Mouse (Mus musculus): Measurements from ENCODE around the gene Cilp2. TPM values are rescaled to one million over a fixed set of nuclear protein-coding genes. Genes with fewer than 3 reads are reported as not detected.
A peak's percentile ranks its signal among the peaks of the same experiment; 100 is the strongest.

Gene Cilp2
- total RNA-seq, 2 experiments from 2014 or later = 0.50 to 0.74 TPM

DNA sequence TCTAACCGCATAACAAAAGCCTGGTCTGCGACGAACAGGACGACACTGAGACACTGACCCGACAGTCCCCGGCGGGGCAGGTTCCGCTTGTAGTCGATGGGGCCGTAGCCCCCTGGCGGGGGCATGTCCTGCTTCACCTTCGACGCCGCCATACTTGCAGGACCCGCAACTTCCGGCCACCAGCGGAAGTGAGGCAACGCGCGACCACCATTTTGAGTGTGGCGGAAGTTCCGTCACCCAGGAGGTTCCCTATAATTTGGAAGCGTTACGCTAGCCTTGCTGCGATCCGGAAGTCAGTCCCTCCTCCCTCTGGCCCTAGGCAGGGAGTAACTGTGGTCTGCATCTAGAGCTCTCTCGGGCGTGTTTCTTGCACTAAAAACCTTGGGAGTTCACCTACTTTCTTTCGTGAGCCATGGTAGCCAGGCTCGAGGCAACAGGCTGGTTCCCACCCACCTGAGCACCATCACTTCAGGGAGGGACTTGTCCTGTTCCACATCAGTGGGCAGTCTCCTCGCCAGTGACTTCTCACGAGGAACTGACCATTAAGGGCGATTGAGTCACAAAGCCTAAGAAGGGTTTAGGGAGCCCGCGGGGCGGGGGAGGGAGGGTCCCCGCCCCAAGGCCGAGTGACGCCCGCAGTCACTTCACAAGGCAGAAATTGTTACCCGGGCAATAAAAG, 14.1 kb upstream of the Cilp2 start:
- peak; percentile 99 for DNase-seq

DNA sequence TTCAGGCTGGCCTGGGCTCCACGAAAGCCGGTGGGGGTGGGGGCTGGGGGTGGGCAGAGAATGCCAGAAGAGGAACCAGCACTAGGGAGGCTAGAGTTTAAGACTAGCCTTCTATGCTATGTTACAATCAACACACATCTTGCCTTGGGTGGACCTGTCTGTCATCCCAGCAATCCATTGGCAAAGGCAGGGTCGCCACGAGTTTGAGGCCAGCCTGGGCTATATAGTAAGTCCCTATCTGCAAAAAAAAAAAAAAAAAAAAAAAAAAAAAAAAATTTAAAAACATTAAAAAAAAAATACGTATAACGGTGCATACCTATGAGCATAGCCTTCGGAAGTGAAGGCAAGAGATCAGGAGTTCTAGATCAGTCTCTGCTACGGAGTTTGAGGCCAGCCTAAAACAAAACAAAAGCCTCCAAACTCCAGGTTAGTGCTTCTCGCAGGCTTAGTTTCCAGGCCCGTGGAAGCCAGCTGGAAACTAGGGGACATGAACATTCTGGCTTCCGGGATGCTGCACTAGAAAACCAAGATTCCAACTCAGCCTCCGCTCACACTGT, 13.5 kb upstream of the Cilp2 start:
- no peak for DNase-seq

DNA sequence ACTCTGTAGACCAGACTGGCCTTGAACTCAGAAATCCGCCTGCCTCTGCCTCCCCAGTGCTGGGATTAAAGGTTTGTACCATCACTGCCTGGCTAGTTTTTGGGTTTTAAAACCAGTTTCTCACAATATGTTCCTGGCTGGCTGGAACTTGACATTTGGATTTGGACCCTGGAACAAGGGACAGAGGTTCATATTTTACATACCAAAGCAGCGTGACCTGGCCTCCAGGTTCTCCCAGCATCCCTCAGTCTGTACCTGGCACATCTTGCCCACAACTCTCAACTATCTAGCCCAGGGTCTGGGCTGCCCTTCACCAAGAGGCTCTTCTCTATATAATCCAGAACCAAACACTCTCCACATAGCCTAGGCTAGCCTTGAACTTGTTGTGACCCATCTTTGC, 12.4 kb upstream of the Cilp2 start:
- no peak for DNase-seq

DNA sequence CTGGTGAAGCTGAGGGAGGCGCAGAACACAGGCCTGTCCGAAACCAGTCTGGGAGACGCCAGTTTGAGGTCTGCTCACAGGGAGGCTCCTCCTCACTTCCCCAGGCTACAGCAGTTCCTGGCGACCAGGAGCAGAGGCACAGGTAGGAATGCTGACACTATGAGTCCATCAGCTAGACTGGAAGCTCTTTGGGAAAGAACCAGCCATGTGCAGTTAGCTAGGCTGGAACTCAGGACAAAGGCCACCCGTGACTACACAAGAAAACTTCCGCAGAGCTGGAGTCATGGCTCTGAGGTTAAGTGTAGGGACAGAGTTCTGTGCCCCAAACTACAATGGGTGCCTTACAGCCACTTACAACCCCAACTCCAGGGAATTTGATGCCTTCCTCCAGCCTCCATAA, 10.4 kb upstream of the Cilp2 start:
- no peak for DNase-seq

DNA sequence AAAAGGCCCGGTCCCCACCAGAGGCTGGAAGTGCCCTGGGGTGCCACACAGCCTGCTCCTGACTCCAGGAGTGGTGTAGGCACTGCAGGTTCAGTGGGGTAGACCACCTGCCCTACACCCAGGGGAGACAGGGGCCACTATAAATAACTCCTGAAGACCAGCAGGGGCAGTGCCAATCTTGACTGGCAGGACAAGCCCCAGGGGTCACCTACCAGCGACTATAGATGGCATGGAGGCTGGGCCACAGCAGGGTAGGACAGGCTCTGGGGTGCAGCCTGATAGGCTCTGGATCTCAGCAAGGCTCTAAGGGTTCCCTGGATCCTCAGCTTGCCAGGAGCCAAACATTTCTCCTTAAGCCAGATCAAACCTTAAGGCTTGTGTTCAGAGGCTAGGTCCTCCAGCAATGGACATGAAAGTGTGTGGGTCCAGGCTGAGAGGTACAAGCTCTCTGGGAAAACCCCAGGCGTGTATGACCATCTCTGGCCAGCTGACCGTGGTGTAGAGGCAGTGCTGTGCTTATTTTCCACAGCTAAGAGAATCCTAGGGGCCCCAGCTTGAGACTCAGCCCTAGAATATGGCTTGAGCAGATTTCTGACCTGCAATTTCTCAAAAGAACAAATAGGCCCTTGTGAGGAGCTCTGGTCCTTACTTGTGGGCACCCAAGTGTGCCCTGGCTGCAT, 8.4 kb upstream of the Cilp2 start:
- DNase-seq = no peak

DNA sequence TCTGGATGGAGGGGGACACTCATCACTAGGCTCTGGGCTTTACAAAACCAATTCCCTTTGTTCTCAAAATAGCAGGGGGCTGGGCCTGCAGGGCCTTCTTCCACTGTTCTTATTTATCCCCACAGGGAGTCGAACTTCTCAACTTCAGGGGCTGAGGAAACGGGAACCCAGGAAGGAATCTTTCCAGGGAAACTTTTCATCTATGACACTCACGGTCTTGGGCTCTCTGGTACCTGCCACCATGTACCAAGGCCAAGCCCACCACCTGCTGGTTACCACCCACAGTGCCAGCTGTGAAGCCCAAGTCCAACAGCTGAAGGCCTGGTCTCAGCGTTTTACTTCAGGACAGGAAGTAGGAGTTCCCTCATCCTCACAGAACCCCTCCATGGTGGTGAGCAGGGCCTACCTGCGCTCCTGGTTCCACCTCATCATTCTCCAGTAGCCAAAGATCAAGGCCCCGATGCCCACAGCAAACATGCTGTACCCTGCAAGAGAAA, 7.4 kb upstream of the Cilp2 start:
- DNase-seq = no peak

DNA sequence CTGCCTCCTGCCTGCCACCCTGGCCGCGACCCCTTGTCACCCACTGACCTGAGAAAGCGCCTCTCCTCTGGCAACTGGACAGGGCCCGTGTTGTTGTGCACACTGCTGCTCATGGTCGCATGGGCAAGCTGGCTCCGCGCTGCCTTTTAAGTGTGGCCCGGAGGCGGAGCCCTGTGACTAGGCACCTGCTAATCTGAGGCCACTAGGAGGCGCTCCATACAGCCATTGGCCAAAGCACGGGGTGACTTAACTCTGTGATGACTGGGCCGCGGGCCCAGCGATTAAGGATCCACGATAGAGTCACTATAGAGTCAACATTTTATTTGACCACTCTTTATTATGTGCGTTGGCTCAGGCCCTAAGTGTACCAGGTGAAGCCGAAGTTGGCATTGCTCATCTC, 6.4 kb upstream of the Cilp2 start:
- peak; percentile 81 for DNase-seq

DNA sequence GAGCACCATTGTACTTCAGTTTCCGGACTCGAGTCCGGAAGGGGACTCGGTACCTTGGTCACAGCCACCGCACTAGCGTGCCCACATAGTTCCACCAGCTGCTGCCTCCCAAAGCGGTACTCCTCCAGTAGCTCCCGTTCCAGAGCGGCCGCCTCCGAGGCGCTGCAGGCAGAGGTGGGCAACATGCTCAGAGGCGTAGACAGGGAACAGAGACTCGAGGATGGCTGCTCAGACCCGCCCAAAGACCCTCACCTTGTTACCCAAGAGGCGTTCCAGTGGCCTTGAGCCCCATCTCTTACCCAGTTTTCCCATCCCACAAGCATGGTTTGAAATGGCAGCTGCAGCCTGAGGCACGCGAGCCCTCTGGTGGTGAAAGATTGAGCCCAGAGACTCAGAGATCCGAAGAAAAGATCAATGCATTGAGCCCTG, 3.3 kb upstream of the Cilp2 start:
- peak; percentile 63 for DNase-seq

DNA sequence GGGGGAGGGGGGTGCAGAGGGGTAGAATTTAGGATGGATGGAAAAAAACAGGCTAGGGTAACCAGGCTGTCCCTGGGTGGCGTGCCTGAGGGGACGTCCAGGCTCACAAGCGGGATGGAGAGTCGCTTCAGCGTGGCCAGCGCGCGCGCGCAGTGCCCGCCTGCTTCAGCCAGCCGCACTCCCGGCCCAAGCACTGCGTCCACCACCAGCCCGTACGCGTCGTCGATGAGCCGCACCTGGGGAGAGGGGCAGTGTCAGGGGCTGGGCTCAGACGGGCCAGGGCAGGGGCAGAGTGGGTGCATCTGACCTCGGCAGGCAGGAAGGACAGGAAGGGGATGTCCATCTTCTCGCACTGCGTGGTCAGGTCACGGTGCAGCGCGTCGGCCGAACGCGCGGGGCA, 1.4 kb upstream of the Cilp2 start:
- peak; percentile 30 for DNase-seq

DNA sequence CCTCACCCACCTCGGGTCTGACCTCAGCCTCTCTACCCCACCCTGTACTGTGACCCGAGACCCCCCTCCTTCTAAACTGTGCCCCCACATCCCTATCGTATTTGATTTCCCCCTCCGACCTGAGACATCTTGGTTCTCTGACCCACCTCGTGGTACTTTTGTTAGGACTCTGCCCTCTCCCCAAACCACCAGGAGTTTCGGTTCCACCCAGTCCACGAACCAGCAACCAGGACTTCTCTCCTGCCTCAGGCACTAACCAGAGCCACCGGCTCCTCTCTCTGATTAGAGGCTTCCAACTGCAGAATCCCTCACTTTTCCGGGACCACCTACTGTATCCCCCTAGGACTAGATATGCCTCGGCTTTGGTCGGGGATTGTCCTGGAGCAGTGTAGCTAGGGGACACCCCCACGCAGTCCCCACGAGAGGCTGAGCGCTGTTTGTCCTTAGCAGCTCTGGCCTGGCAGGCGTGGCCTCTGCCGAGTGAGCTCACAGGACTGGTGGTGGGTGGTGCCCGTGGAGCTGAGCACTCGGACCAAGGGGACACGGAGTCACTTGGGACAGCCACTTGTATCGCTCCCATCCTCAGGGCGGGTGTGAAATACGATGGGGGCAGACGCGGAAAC, 868 bp upstream of the Cilp2 start:
- DNase-seq = peak; percentile 35

DNA sequence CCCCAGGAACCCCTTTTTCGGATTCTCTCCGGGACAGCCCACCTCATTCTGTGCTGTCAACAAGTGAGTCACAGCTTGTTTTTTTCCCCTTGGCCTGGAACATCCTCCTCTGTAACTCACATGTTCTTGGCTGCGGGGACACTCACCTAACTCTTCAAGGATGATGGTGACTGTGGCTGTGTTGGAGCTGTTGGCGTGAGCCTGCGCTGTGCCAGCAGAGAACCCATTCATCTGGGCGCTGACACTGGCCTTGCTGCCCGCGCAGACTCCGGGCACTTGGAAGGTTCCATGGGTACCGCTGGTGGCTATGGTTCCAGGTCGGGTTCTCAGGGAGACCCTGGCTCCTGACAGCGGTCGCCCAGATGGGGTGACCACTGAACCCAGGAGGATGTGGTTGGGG, 3.3 kb downstream of the Cilp2 start:
- no peak for DNase-seq

DNA sequence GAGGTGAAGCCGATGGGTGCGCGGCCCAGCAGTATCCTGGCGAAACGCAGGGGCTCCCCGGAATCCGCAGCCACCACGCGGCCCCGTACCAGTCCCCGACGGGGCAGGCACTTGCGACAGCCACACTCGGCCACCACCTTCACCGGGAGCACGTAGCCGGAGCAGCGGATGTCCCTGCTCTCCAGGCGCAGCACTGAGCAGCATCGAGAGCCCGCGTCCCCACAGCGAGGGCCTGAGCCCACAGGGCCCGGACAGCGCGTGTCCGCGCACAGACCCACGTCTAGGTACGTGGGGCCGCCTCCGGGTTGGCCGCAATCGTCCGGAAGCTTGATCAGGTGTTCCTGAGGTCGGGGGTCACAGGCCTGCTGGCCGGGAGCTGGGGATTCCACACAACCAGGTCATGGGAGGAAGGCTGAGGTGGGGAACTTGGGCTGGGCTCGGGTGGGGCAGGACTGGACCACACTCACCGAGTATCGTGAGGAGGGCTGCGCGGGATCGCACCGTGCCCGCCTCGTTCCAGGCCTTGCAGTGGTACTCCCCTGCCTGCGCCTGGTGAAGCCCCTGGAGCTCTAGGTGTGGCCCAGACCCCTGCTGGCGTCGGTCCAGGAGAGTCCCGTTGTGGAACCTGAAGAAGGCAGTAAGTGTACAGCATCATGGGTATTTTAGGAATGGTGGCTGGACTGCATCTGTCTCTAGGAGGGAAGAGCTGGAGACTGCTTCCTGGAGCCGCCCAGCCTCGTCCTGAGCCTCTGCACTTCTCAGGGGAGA, 4.5 kb downstream of the Cilp2 start:
- no peak for DNase-seq

DNA sequence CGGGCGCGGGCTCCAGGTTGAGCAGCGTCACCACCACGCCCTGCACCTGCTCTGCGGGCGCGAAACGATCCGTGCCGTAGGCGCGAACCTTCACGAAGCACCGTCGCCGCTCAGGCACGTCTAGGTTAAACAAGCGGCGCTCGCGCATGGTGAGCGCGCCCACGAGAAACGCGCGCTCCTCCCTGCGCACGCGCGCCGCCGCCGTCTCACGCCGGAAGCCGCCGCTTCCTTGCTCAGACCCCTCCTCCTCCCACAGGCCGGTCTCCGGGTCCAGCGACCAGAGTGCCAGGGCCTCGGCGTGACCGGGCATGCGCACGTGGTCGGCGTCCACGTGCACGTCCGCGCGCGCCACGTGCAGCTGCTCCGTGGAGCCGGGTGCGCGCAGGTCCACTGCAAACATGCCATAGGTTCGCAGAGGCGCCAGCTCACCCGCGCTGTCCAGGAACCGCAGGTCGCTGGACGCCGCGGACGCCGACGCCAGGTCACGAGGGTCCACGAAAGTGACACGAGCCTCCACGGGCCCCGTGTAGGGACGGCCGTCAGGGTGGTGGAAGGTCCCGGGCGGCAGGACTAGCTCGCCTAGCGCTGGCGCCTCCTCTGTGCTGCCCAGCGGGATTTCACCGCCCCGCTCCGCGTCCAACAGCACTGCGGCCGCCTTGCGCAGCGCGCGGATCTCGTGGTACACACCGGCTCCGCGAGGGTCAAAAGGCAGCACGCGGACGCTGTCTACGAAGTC, 5.3 kb downstream of the Cilp2 start:
- DNase-seq = peak; percentile 72

DNA sequence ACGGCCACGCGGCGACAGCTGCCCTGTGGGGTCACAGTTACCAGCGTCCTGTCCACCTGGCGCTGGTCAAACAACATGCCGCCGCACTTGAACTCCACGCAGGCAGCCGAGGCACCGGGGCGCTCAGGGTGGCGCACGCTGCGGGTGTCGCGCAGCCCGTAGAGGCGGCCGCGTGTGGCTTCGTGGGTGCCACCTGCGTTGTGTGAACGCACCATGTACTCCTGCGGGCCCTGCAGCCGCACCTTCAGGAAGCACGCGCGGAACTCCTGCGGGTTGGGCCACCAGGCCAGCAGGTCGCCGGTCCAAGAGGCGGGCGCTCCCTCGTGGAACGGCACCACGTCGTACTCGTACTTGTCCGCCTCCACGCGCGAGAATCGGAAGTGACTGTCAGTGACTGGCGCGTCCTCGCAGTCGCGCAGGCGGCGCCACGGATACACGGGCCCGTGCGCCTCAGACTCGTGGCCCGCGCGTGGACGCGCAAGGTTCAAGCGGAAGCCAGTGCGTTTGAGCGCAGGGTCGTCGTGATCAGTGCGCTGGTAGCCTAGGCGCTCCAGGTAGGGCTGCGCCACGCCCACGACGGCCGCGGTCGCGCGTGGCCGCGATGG, 6.1 kb downstream of the Cilp2 start:
- DNase-seq = no peak

DNA sequence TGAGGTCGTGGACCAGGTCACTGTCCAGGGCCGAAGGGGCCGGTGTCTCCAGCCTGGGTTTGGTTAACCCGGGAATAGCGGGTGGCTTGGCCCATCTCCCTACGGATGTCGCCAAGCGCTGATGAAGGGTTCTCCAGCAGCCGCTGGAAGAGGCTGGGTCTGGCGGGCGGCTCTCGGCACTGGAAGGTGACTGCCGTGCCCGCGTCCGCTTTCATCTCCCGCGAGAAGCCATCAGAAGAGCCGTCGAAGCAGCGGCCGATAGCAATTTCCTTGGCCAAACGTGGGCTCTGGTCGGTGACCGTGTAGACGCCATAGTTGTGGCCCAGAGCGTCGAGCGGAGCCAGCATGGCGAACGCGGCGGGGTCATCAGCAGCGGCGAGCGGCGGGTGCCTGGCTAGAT, 6.6 kb downstream of the Cilp2 start:
- no peak for DNase-seq

DNA sequence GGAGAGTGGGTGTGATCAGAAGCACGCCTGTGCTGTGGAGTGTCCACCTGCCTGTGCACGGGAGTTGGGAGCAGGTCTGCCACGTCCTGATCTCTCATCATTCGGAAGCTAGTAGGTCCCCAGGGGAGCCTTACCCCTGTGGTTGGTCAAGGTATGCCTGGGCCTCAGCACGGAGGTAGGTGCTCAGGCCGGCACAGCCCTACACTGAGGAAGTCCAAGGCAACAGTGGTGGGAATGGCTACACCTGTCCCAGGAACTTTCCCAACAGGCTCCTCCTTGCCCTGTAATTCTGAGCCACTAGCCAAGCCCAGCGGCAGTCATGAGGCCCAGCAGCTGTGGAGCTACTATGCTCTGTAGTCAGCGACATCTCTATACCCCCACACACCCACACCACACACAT, 7.8 kb downstream of the Cilp2 start:
- DNase-seq = no peak

DNA sequence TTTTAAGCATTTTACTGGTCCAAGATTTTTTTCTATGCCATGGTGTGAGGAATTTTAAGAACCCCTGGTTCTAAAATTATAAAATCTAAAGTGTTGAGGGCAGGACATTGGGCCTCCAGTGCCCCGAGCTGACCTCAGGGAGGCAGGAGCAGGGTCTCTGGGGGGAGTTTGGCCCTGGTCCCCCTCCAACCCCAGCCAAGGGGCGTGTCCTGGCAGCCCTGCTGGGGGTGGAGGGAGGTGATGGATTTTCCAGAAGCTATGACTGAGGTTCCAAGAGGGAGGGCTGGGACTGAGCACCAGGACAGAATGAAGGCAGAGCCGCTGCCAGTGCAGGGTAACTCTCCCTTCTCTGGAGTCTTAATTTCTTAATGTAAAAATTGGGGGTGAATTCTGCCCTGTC, 9.5 kb downstream of the Cilp2 start:
- no peak for DNase-seq

DNA sequence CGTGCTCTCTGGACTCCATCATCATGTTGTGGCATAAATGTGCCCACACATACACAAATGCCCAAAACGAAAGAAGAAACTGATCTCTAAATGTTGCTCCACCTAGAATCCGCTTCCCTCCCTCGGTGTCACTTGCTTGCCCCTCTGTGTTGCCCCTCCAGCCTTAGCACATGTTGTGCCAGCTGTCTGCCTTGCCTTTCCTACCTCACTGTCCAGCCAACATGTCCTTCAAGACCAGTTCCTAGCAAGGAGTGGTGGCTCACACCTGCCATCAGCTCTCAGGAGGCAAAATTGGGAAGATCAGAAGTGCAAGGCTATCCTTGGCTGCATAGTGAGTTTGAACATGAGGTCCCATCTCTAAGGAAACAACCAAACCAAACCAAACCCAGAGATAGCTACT, 10.1 kb downstream of the Cilp2 start:
- DNase-seq = no peak

DNA sequence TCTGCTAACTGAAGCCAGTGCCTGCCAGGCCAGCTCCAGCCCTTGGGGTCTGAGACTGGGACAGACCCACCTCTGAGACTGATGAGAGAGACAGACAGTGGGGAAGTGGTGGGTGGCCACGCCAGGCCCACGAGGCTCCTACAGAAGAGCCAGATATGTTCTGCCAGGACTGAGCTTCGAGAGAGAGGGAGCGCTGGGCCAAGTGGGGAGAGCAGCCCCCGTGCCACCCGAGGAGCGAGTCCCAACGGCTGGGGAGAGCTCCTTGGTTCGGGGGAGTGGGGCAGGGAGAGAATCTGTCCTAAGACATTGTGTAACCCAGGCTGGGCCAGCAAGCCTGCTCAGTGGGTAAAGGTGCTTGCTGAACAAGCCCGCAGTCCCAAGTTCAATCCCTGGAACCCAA, 10.5 kb downstream of the Cilp2 start:
- DNase-seq = no peak

DNA sequence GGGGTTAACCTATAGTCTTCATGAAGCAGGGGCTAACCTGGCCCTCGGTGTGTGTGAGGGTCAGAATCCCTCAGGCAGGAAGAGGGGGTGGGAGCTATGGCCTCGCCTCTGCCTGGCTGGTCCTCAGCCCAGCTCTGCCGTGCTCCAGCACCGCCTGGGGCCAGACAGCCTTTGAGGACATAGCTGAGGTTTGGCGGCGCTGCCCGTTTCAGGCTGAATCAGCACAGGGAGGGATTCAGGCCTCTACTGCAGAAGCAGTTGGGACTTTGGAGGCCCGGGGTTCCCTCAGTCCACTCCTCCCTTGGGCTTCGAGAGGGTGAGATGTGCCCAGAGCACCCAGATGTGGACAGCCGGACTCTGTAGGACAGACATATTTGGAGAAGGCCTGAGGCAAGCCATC, 11.4 kb downstream of the Cilp2 start:
- no peak for DNase-seq

DNA sequence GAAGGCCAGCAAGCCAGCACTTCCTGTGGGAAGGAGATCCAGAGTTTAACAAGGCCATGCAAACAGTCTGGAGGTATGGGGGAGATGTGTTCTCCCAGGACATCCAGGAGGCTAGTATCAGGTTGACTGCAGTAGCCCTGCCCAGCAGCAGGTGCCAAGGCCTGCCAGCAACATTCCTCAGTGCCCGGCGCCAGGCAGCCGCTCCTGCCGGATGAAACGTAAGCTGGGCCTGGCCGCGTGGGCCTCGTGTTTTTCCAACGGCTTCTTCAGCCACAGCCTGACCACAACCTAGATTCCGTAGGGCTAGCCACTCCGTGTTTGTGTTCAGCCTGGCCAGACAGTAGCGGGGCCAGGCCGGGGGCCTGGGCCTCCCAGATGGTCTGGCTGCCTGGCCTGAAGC, 12.8 kb downstream of the Cilp2 start:
- DNase-seq = no peak

DNA sequence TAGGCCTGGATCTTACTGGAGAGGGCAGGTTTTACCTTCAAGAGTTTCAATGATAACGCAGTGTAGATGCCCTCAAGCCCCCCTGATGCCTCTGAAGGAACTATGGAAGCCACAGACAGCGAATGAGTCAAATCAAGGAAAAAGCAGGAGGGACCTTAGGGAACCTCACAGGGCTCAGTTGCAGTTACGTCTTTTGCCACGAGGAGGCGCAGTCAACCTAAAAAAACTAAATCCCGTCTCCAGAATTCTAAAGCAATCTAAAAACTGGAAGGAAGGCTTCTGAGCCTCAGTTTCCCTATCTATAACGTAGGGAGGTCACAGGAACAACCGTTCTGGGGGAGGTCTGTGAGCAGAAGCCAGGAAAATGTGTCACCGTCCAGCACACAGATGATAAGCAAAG, 13.3 kb downstream of the Cilp2 start:
- peak; percentile 78 for DNase-seq

Measured in heart, postnatal 4 days (tissue).